Mouse (Mus musculus) liver, adult (tissue): ENCODE measurements around the gene Pagr1b.

Experiments
- GATA4 ChIP-seq: IDR thresholded peaks from 2 replicates; pipeline ENCODE4 v1.6.1; 2014; ENCODE audit warnings: mild to moderate bottlenecking, low read length; ENCODE audit not compliant: insufficient replicate concordance

The Pagr1b gene

GRCm38 (mm10) chr7:127022528-127023271 is 6.4 kb upstream of the Pagr1b start:
- no peak for TF ChIP-seq GATA4

- TF ChIP-seq GATA4: no peak
Observed at GRCm38 (mm10) chr7:127021563-127022527, 5.6 kb upstream of the Pagr1b start.

GRCm38 (mm10) chr7:127020901-127021562 is 4.7 kb upstream of the Pagr1b start, which contains the start of the genes Gm42742 and Prrt2:
Gene Gm42742, minus strand, starts transcription at chr7:127021097.
Gene Prrt2, minus strand, starts transcription at chr7:127021211.
- no peak for TF ChIP-seq GATA4

- TF ChIP-seq GATA4: no peak
Observed at GRCm38 (mm10) chr7:127020491-127020890, 4.2 kb upstream of the Pagr1b start.

- TF ChIP-seq GATA4: no peak
Observed at GRCm38 (mm10) chr7:127020031-127020430, 3.7 kb upstream of the Pagr1b start.

GRCm38 (mm10) chr7:127019306-127019960 is 3.1 kb upstream of the Pagr1b start:
- TF ChIP-seq GATA4: no peak

- TF ChIP-seq GATA4: no peak
Observed at GRCm38 (mm10) chr7:127018416-127019305, 2.4 kb upstream of the Pagr1b start.

GRCm38 (mm10) chr7:127017950-127018345 is 1.7 kb upstream of the Pagr1b start:
- TF ChIP-seq GATA4: no peak

- no peak for TF ChIP-seq GATA4
Observed at GRCm38 (mm10) chr7:127016971-127017949, 976 bp upstream of the Pagr1b start, which contains the start of gene Pagr1a. Gene Pagr1a, minus strand, starts transcription at chr7:127017352.

- no peak for TF ChIP-seq GATA4
Observed at GRCm38 (mm10) chr7:127016486-127016938, 228 bp upstream of the Pagr1b start.

- TF ChIP-seq GATA4: no peak
Observed at GRCm38 (mm10) chr7:127016081-127016480, 203 bp downstream of the Pagr1b start.

GRCm38 (mm10) chr7:127014993-127015392 is 1.3 kb downstream of the Pagr1b start:
- no peak for TF ChIP-seq GATA4
